Mouse (Mus musculus) CH12.LX (cell line): ENCODE results near the gene Fam107b. TPM values are rescaled to one million over a fixed set of nuclear protein-coding genes. Genes with fewer than 3 reads are reported as not detected.

ENCODE experiments used
- DNase-seq: peaks from one replicate; pipeline ENCODE4 v3.0.0-alpha.2; 2013; ENCODE audit errors: extremely low read depth
- H3K27ac ChIP-seq: 2 replicates; pipeline ENCODE4 v1.5.1; 2012; ENCODE audit warnings: low read depth, mild to moderate bottlenecking, control low read depth, moderate library complexity; ENCODE audit not compliant: insufficient read depth
- H3K27me3 ChIP-seq: replicated peaks from 2 replicates; pipeline ENCODE3; 2012; ENCODE audit warnings: inconsistent platforms
- H3K36me3 ChIP-seq, 2 experiments: replicated peaks in 1 of 2; 2 replicates each; pipeline versions ENCODE3 to v1.6.1; 2012; ENCODE audit warnings: inconsistent platforms in 1 of 2, low read length in 1 of 2, mild to moderate bottlenecking in 1 of 2, mixed read lengths in 1 of 2, moderate library complexity in 1 of 2; ENCODE audit not compliant: control insufficient read depth in 1 of 2, insufficient read depth in 1 of 2
- H3K4me1 ChIP-seq, 2 experiments: 2 replicates each; pipeline ENCODE4 v1.6.1; 2012; ENCODE audit warnings: inconsistent platforms in 1 of 2, moderate library complexity in 1 of 2; ENCODE audit not compliant: insufficient read depth in 2 of 2, control insufficient read depth in 1 of 2
- H3K4me2 ChIP-seq: 2 replicates; pipeline ENCODE4 v1.6.1; 2012; ENCODE audit warnings: low read depth, mild to moderate bottlenecking, control low read depth; ENCODE audit not compliant: poor library complexity, insufficient read depth, severe bottlenecking
- H3K4me3 ChIP-seq, 3 experiments: fragments of 150-350 bp in 1 of 3; sonication (generic) in 1 of 3; replicated peaks in 1 of 3; 2 replicates each; pipeline versions ENCODE3 to v1.5.1; 2011 to 2012; ENCODE audit warnings: low read depth in 2 of 3, low read length in 2 of 3, mild to moderate bottlenecking in 2 of 3, moderate library complexity in 2 of 3, control low read depth in 1 of 3, improper control_type of control experiment in 1 of 3, inconsistent platforms in 1 of 3, mixed read lengths in 1 of 3; ENCODE audit not compliant: poor library complexity in 1 of 3
- H3K79me2 ChIP-seq: replicated peaks from 2 replicates; pipeline ENCODE4 v1.6.1; 2012; ENCODE audit warnings: mild to moderate bottlenecking, moderate library complexity; ENCODE audit not compliant: control insufficient read depth, poor library complexity, insufficient read depth, severe bottlenecking; ENCODE audit errors: extremely low read depth
- H3K9ac ChIP-seq: 2 replicates; pipeline ENCODE4 v1.6.1; 2012; ENCODE audit warnings: low read depth, mild to moderate bottlenecking, control low read depth, moderate library complexity; ENCODE audit not compliant: insufficient read depth
- H3K9me3 ChIP-seq: replicated peaks from 2 replicates; pipeline ENCODE3; 2012; ENCODE audit warnings: low read length, inconsistent platforms, mixed read lengths
- BHLHE40 ChIP-seq: IDR thresholded peaks from 2 replicates; pipeline ENCODE4 v1.6.1; 2011; ENCODE audit warnings: mild to moderate bottlenecking, low read depth, low read length, improper control_type of control experiment
- CHD1 ChIP-seq: IDR thresholded peaks from 2 replicates; pipeline ENCODE4 v1.6.1; 2012; ENCODE audit warnings: low read depth, low read length, improper control_type of control experiment, inconsistent platforms
- CTCF ChIP-seq, 2 experiments: IDR thresholded peaks in 1 of 2; conservative IDR thresholded peaks in 1 of 2; 2 replicates each; pipeline ENCODE4 v1.5.1; 2011 to 2012; ENCODE audit warnings: low read depth in 2 of 2, low read length in 2 of 2, improper control_type of control experiment in 1 of 2, inconsistent platforms in 1 of 2, mild to moderate bottlenecking in 1 of 2, moderate library complexity in 1 of 2
- E2F4 ChIP-seq: IDR thresholded peaks from 2 replicates; pipeline ENCODE4 v1.6.1; 2011; ENCODE audit warnings: low read depth, low read length, improper control_type of control experiment; ENCODE audit not compliant: insufficient replicate concordance
- ETS1 ChIP-seq: conservative IDR thresholded peaks from 2 replicates; pipeline ENCODE4 v1.6.1; 2012; ENCODE audit warnings: low read depth, mild to moderate bottlenecking, inconsistent platforms, low read length, improper control_type of control experiment, moderate library complexity
- HCFC1 ChIP-seq: IDR thresholded peaks from 2 replicates; pipeline ENCODE4 v1.6.1; 2012; ENCODE audit warnings: low read depth, mild to moderate bottlenecking, inconsistent platforms, low read length, improper control_type of control experiment
- JUND ChIP-seq: conservative IDR thresholded peaks from 2 replicates; pipeline ENCODE4 v1.6.1; 2011; ENCODE audit warnings: low read depth, low read length, improper control_type of control experiment
- MAFK ChIP-seq: IDR thresholded peaks from 2 replicates; pipeline ENCODE4 v1.6.1; 2011; ENCODE audit warnings: low read length, improper control_type of control experiment; ENCODE audit not compliant: insufficient replicate concordance
- MAX ChIP-seq: IDR thresholded peaks from 2 replicates; pipeline ENCODE4 v1.6.1; 2011; ENCODE audit warnings: low read length, improper control_type of control experiment
- MAZ ChIP-seq: IDR thresholded peaks from 2 replicates; pipeline ENCODE4 v1.6.1; 2012; ENCODE audit warnings: low read depth, mild to moderate bottlenecking, inconsistent platforms, low read length, improper control_type of control experiment, moderate library complexity
- MEF2A ChIP-seq: IDR thresholded peaks from 2 replicates; pipeline ENCODE4 v1.6.1; 2014; ENCODE audit warnings: low read depth, mild to moderate bottlenecking, inconsistent platforms, low read length, improper control_type of control experiment, borderline replicate concordance
- MXI1 ChIP-seq: IDR thresholded peaks from 2 replicates; pipeline ENCODE4 v1.6.1; 2011; ENCODE audit warnings: mild to moderate bottlenecking, low read depth, low read length, improper control_type of control experiment
- MYC ChIP-seq: IDR thresholded peaks from 2 replicates; pipeline ENCODE4 v1.6.1; 2011; ENCODE audit warnings: low read depth, mild to moderate bottlenecking, improper control_type of control experiment, low read length
- SMC3 ChIP-seq: IDR thresholded peaks from 2 replicates; pipeline ENCODE4 v1.6.1; 2011; ENCODE audit warnings: low read depth, low read length, improper control_type of control experiment
- TCF12 ChIP-seq: IDR thresholded peaks from 2 replicates; pipeline ENCODE4 v1.6.1; 2014; ENCODE audit warnings: low read depth, mild to moderate bottlenecking, inconsistent platforms, low read length, improper control_type of control experiment
- UBTF ChIP-seq: IDR thresholded peaks from 2 replicates; pipeline ENCODE4 v1.6.1; 2012; ENCODE audit warnings: low read depth, mild to moderate bottlenecking, inconsistent platforms, low read length, improper control_type of control experiment, moderate library complexity
- USF1 ChIP-seq: IDR thresholded peaks from 2 replicates; pipeline ENCODE4 v1.6.1; 2014; ENCODE audit warnings: low read depth, mild to moderate bottlenecking, inconsistent platforms, low read length, improper control_type of control experiment
- USF2 ChIP-seq: conservative IDR thresholded peaks from 2 replicates; pipeline ENCODE4 v1.6.1; 2011; ENCODE audit warnings: low read depth, low read length, improper control_type of control experiment
- ZC3H11A ChIP-seq: IDR thresholded peaks from 2 replicates; pipeline ENCODE4 v1.6.1; 2012; ENCODE audit warnings: low read depth, mild to moderate bottlenecking, inconsistent platforms, low read length, improper control_type of control experiment
- ZKSCAN1 ChIP-seq: IDR thresholded peaks from 2 replicates; pipeline ENCODE4 v1.6.1; 2012; ENCODE audit warnings: low read depth, inconsistent platforms, low read length, improper control_type of control experiment, borderline replicate concordance
- ZMIZ1 ChIP-seq: IDR thresholded peaks from 2 replicates; pipeline ENCODE4 v1.6.1; 2012; ENCODE audit warnings: low read depth, mild to moderate bottlenecking, inconsistent platforms, low read length, improper control_type of control experiment
- ZNF384 ChIP-seq: IDR thresholded peaks from 2 replicates; pipeline ENCODE4 v1.6.1; 2012; ENCODE audit warnings: low read depth, low read length, improper control_type of control experiment, inconsistent platforms
- dilution Hi-C: fragments of 300-500 bp; cut with MboI; formaldehyde crosslinking; loops from 2 replicates; pipeline ENCODE4 v1.14.3; 2020; ENCODE audit warnings: low sequenced_read_pairs; ENCODE audit not compliant: extremely low pct_unique_long_range_greater_than_20kb, extremely low pct_ligation_motif_present
- in situ Hi-C: fragments of 300-500 bp; cut with MboI; formaldehyde crosslinking; loops from 3 replicates; pipeline ENCODE4 v1.14.3; 2019; ENCODE audit warnings: low sequenced_read_pairs, low pct_ligation_motif_present, low pct_unique_long_range_greater_than_20kb, mixed read lengths
- polyA plus RNA-seq: library from polyadenylated mRNA; unstranded; fragments of >175 nt; gene quantifications from 2 replicates; pipeline ENCODE4 v1.2.1, GENCODE M21; 2012; ENCODE audit warnings: low read depth; ENCODE audit not compliant: insufficient read length
- total RNA-seq, 2 experiments: library from RNA; depleted of rRNA; stranded (reverse); fragments of 300-350 nt in 1 of 2; fragments of >200 nt in 1 of 2; gene quantifications; 2 replicates each; pipeline ENCODE4 v1.2.3; 2012 to 2014

Gene Fam107b
- total and polyA plus RNA-seq, 3 experiments, result 42.6 to 113 (median 71.7) TPM

DNA sequence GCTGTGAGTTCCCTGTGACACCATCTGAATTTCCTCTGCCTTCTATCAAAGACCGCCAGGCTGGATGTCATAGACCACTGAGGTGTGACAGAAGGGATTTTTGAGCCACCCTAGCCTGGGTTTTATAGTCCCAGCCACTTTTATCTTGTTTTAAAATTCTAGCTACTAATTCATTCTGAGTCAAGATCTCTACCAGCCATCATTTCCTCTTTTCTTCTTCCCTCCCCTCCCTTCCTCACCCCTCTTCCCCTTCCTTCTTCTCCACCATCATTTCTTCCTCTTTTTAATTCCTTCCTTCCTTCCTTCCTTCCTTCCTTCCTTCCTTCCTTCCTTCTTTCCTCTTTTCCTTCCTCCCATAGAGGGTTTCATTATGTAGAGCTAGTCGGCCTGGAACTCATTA, 51.9 kb downstream of the Fam107b start:
- TF ChIP-seq MXI1, result no peak
- TF ChIP-seq CTCF (conservative IDR thresholded peaks at IDR 0.05 in 1 of 2, IDR thresholded peaks at IDR 0.05 in 1 of 2; ENCODE audit: low read depth in 2 of 2, low read length in 2 of 2), result no peak
- no peak for TF ChIP-seq SMC3
- TF ChIP-seq BHLHE40, result no peak
- no peak for TF ChIP-seq MAZ
- Histone ChIP-seq H3K4me1 (no peaks in the 10 kb centered on the region; a peak in 1 of 4 replicates), H3K79me2 (no peaks in the 10 kb centered on the region), H3K9me3 (no peaks in the 10 kb centered on the region), H3K27me3 (no peaks in the 10 kb centered on the region), H3K36me3 (no peaks in the 10 kb centered on the region), H3K27ac (no peak overlapping the region), H3K4me2 (no peak overlapping the region), H3K9ac (no peak overlapping the region), H3K4me3 (no peak overlapping the region)
- in situ Hi-C loops (no loop called here), dilution Hi-C loops (no loop called here)
- no peak for DNase-seq

DNA sequence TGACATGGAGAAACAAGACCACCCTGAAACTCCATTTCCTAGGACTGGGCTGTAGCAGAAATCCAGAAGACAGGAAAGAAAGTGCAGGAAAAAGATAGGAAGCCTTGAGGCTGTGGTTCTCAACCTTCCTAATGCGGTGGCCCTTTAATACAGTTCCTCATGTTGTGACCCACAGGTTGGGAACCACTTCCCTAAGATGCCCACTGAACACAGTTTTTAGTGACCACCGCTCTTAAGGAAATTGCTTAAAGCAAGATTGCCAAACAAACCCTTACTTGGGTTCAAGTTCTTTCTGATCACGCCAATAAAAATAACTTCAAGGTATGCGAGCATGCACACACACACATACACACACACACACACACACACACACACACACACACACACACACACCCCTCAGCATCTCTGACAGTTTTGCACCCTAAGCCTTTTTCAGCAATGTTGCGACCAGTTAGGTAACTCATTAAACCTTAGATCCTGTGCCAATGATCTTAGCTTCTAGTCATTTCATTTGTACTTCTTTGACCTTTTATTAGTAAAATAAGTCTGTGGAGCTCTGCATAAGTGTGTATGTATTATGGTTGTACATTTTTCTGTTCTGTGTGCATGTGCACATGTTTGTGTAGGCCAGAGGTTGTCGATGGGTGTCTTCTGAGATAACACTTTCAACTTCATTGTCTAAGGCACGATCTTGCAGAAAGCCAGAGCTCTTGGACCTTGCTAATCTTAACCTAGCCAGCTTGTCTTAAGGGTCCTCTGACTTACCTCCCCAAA, 53.1 kb downstream of the Fam107b start:
- no peaks in the 10 kb centered on the region for H3K27me3 ChIP-seq
- no peak for DNase-seq
- dilution Hi-C loops (no loop called here), in situ Hi-C loops (no loop called here)
- no peak overlapping the region for H3K4me2 ChIP-seq
- H3K4me3 ChIP-seq, result no peak overlapping the region
- no peak for TF ChIP-seq UBTF
- no peak for TF ChIP-seq MYC
- TF ChIP-seq BHLHE40, result no peak
- no peak for TF ChIP-seq MAX
- no peak for TF ChIP-seq ZC3H11A
- TF ChIP-seq HCFC1, result no peak
- no peak for TF ChIP-seq MEF2A
- no peak for TF ChIP-seq USF1
- no peak overlapping the region for H3K9ac ChIP-seq
- H3K27ac ChIP-seq, result no peak overlapping the region
- H3K36me3 ChIP-seq, result no peaks in the 10 kb centered on the region
- H3K4me1 ChIP-seq, result no peaks in the 10 kb centered on the region
- H3K79me2 ChIP-seq, result no peaks in the 10 kb centered on the region
- no peaks in the 10 kb centered on the region for H3K9me3 ChIP-seq

DNA sequence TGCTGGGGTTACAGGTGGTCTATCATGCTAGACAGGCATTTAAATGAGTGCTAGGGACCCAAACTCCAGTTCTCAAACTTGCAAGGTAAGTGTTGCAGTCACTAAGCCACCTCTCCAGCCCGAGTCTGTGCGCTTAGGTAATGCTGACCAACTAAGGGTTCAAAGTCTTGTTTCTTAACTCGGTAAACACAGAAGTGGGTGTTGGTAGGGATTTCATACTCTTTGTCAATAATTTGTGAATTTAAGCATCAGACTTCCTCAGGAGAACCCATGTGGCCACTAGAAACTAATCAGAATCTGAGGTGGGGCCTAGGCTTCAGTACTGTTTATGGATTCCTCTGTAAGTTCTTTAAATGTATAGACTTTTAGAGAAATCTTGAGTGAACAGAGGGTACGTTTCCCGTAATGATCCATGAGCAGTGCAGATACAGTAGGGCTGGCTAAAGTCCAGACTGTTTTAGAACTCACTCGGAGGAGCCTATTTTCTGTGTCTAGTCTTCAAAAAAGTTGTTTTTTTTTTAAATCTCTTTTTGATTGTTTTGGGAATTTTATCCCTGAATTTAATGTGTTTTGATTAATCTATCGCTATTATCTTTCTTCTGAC, 53.8 kb downstream of the Fam107b start:
- no peak for TF ChIP-seq SMC3
- TF ChIP-seq ZMIZ1, result no peak
- no peak for TF ChIP-seq MAZ
- no peak for TF ChIP-seq ZKSCAN1
- TF ChIP-seq ETS1, result no peak
- TF ChIP-seq MAX, result no peak
- TF ChIP-seq TCF12, result no peak
- no peak for TF ChIP-seq CHD1
- TF ChIP-seq JUND, result no peak
- no peak for TF ChIP-seq ZNF384
- TF ChIP-seq E2F4, result no peak
- no peak for TF ChIP-seq HCFC1
- no peak for TF ChIP-seq MEF2A
- no peak for TF ChIP-seq MAFK
- TF ChIP-seq CTCF (conservative IDR thresholded peaks at IDR 0.05 in 1 of 2, IDR thresholded peaks at IDR 0.05 in 1 of 2; ENCODE audit: low read depth in 2 of 2, low read length in 2 of 2), result no peak
- TF ChIP-seq USF2, result no peak
- TF ChIP-seq ZC3H11A, result no peak
- Histone ChIP-seq H3K27me3 (no peaks in the 10 kb centered on the region), H3K79me2 (no peaks in the 10 kb centered on the region), H3K4me1 (no peaks in the 10 kb centered on the region), H3K4me3 (no peak overlapping the region), H3K36me3 (no peaks in the 10 kb centered on the region), H3K27ac (no peak overlapping the region), H3K9me3 (no peaks in the 10 kb centered on the region), H3K4me2 (no peak overlapping the region), H3K9ac (no peak overlapping the region)
- DNase-seq, result no peak
- in situ Hi-C loops, result no loop called here
- dilution Hi-C loops, result no loop called here
